Mouse (Mus musculus): ENCODE results near the gene Aldh1l1. TPM values are rescaled to one million over a fixed set of nuclear protein-coding genes. Genes with fewer than 3 reads are reported as not detected.

The Aldh1l1 gene
- polyA plus RNA-seq (2015; fragmentation: Nextera tagmentation; extraction: Ambion mirVana): 65.8 and 81.7 TPM in 2 replicates

DNA sequence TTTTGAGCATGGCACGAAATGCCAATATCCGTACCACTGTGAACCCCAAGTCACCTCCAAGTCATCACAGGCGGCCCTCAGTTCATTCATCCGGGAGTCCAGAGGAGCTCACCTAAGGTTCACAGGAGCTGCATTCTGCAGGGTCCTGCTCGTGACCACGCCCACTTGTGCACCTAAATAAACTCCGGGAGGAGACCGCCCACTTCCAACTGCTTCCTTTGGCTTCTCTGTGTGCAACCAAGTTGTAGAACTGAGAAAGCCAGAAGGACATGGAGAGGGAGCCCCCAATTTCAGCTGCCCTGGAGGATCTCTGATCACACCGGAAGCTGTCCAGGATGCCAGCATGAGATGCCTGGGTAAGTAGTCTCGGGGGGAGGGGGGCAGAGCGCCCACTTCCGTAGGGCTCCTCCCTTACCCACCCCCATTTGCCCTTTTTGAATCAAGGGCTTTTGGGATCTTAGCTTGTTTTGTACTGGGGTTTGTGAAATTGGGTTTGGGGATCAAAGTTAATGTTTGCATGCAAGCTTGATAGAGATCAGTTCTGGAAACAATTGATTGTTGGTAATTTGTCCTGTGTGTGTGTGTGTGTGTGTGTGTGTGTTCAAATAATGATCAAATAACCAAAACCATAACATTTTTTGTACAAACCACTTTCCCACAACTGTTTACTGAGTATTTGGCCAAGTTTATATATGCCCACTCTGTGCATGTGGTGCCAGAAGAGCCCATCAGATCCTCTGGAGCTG lies at the start of gene Aldh1l1:
Gene Aldh1l1 (plus strand): TSS at position 252 of the 746 bp plus-strand sequence.
- no peaks in the 10 kb centered on the region for H3K36me3 ChIP-seq
- no peak for ATAC-seq (ENCODE audit: low FRiP score, low read depth)
- no peak within 1 kb of the TSS for H3K27ac ChIP-seq (replicated peaks)
- 0 out of 2 replicates have a peak, but pooled peaks cover 4% of the 10 kb centered on the region for H3K4me1 ChIP-seq (replicated peaks)
- no peak within 1 kb of the TSS for H3K9ac ChIP-seq
- H3K9me3 ChIP-seq: no peaks in the 10 kb centered on the region
- H3K4me3 ChIP-seq: no peak within 1 kb of the TSS
- H3K27me3 ChIP-seq: no peaks in the 10 kb centered on the region
- WGBS: 90% methylated on average over 12 of the region's 12 CpGs
- no peak within 1 kb of the TSS for H3K4me2 ChIP-seq

DNA sequence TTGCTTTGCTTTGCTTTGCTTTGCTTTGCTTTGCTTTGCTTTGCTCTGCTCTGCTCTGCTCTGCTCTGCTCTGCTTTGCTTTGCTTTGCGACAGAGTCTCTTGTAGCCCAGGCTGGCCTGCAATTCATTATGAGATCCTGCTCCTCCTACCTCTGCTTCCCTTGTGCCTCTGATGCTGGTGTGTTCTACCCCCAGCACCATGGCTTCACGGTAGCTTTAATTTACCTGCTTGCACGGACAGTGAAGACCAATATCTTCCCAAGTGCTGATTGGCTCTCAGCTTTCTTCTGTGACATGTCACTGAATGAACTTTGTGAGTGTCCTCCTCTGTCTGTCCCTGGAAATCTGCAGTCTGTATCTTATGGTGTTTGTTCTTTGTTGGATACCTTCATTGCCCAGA lies 49.2 kb upstream of the Aldh1l1 start:
- Histone ChIP-seq H3K9ac (no peak overlapping the region), H3K27me3 (no peaks in the 10 kb centered on the region), H3K36me3 (no peaks in the 10 kb centered on the region), H3K4me3 (no peak overlapping the region), H3K4me2 (no peak overlapping the region), H3K4me1 (replicated peaks) (no peaks in the 10 kb centered on the region), H3K9me3 (no peaks in the 10 kb centered on the region), H3K27ac (replicated peaks) (no peak overlapping the region)
- WGBS: 100% methylated on average over 3 of the region's 3 CpGs
- no peak for ATAC-seq (ENCODE audit: low FRiP score, low read depth)

DNA sequence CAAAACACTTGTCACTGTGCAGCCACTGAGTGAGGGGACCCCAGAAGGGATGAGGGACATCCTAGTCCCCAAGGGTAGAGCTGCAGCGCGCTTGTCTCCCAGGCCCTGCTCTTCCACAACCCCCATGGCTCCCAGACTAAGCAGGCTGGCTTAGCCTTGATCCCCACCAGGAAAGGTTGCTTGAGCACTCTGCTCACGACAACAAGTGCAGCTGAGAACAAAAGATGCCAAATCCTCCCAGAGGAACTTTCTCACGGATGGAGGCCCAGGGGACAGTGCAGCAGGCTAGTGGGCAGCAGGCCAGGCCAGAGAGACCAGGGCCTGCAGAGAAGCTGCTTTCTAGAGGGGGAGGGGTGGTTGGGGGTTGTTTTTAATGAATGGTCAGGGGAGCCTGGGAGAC lies 39.3 kb upstream of the Aldh1l1 start:
- ATAC-seq (ENCODE audit: low FRiP score, low read depth): peak; percentile 87; the same call in 1 of the 2 replicates
- no peaks in the 10 kb centered on the region for H3K36me3 ChIP-seq
- H3K27ac ChIP-seq (replicated peaks): peak overlapping the region; percentile 64
- H3K9me3 ChIP-seq: no peaks in the 10 kb centered on the region
- no peak overlapping the region for H3K9ac ChIP-seq
- peaks cover 11% of the 10 kb centered on the region for H3K4me1 ChIP-seq (replicated peaks)
- no peak overlapping the region for H3K4me2 ChIP-seq
- WGBS: 23% methylated on average over 4 of the region's 4 CpGs
- no peaks in the 10 kb centered on the region for H3K27me3 ChIP-seq
- H3K4me3 ChIP-seq: no peak overlapping the region

- Histone ChIP-seq H3K9ac (no peak overlapping the region), H3K36me3 (no peaks in the 10 kb centered on the region), H3K27me3 (no peaks in the 10 kb centered on the region), H3K27ac (replicated peaks) (no peak overlapping the region), H3K4me1 (replicated peaks) (peaks cover 11% of the 10 kb centered on the region), H3K9me3 (no peaks in the 10 kb centered on the region), H3K4me3 (no peak overlapping the region), H3K4me2 (no peak overlapping the region)
- ATAC-seq (ENCODE audit: low FRiP score, low read depth): no peak
- 43% methylated on average over 7 of the region's 7 CpGs for WGBS
Observed at GRCm38 (mm10) chr6:90450179-90450578, 36.0 kb upstream of the Aldh1l1 start.

GRCm38 (mm10) chr6:90450697-90451096 lies 35.5 kb upstream of the Aldh1l1 start:
- 67% methylated on average over 5 of the region's 5 CpGs for WGBS
- no peak overlapping the region for H3K9ac ChIP-seq
- no peaks in the 10 kb centered on the region for H3K9me3 ChIP-seq
- no peaks in the 10 kb centered on the region for H3K36me3 ChIP-seq
- ATAC-seq (ENCODE audit: low FRiP score, low read depth): peak; percentile 65
- H3K4me1 ChIP-seq (replicated peaks): peaks cover 11% of the 10 kb centered on the region
- H3K27ac ChIP-seq (replicated peaks): no peak overlapping the region
- no peak overlapping the region for H3K4me2 ChIP-seq
- no peak overlapping the region for H3K4me3 ChIP-seq
- H3K27me3 ChIP-seq: no peaks in the 10 kb centered on the region

DNA sequence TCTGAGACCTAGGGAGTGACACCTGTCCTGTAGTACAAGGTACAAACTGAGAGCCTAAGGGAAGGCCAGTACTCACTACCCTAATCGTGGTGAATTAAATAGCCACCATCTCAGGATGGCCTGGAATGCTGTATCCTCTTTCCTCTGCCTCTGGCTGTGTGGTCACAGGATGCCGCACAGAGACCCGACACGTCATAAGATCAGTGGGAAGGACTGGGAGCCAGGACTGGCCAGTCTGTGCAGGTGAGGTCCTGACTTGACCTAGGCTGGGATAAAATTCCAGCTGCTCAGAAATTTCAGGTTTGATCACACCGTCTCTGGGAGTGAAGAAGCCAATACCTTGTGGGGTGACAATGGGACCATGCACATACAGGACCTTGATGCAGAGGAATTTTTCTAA lies 34.7 kb upstream of the Aldh1l1 start:
- H3K4me1 ChIP-seq (replicated peaks): peaks cover 11% of the 10 kb centered on the region
- ATAC-seq (ENCODE audit: low FRiP score, low read depth): no peak
- no peak overlapping the region for H3K9ac ChIP-seq
- H3K9me3 ChIP-seq: no peaks in the 10 kb centered on the region
- no peaks in the 10 kb centered on the region for H3K36me3 ChIP-seq
- H3K27ac ChIP-seq (replicated peaks): no peak overlapping the region
- no peak overlapping the region for H3K4me2 ChIP-seq
- WGBS: 90% methylated on average over 5 of the region's 5 CpGs
- H3K4me3 ChIP-seq: no peak overlapping the region
- H3K27me3 ChIP-seq: no peaks in the 10 kb centered on the region

- Histone ChIP-seq H3K9ac (no peak overlapping the region), H3K27me3 (no peaks in the 10 kb centered on the region), H3K27ac (replicated peaks) (no peak overlapping the region), H3K4me3 (no peak overlapping the region), H3K4me1 (replicated peaks) (peaks cover 7% of the 10 kb centered on the region; the same call in 1 of the 2 replicates), H3K9me3 (no peaks in the 10 kb centered on the region), H3K4me2 (no peak overlapping the region), H3K36me3 (no peaks in the 10 kb centered on the region)
- no peak for ATAC-seq (ENCODE audit: low FRiP score, low read depth)
Observed at GRCm38 (mm10) chr6:90452603-90453002, 33.6 kb upstream of the Aldh1l1 start.

- Histone ChIP-seq H3K27ac (replicated peaks) (no peak overlapping the region), H3K36me3 (no peaks in the 10 kb centered on the region), H3K27me3 (no peaks in the 10 kb centered on the region), H3K4me1 (replicated peaks) (peaks cover 7% of the 10 kb centered on the region; the same call in 1 of the 2 replicates), H3K9me3 (no peaks in the 10 kb centered on the region), H3K4me2 (no peak overlapping the region), H3K9ac (no peak overlapping the region), H3K4me3 (no peak overlapping the region)
- ATAC-seq (ENCODE audit: low FRiP score, low read depth): no peak
- WGBS: 89% methylated on average over 5 of the region's 5 CpGs
Observed at GRCm38 (mm10) chr6:90453751-90454150, 32.5 kb upstream of the Aldh1l1 start.

- no peak overlapping the region for H3K9ac ChIP-seq
- no peak overlapping the region for H3K4me3 ChIP-seq
- 83% methylated on average over 2 of the region's 2 CpGs for WGBS
- peaks cover 11% of the 10 kb centered on the region; the same call in 1 of the 2 replicates for H3K27me3 ChIP-seq
- peaks cover 8% of the 10 kb centered on the region for H3K4me1 ChIP-seq (replicated peaks)
- H3K27ac ChIP-seq (replicated peaks): no peak overlapping the region
- H3K36me3 ChIP-seq: no peaks in the 10 kb centered on the region
- no peak for ATAC-seq (ENCODE audit: low FRiP score, low read depth)
- no peaks in the 10 kb centered on the region for H3K9me3 ChIP-seq
- no peak overlapping the region for H3K4me2 ChIP-seq
Observed at GRCm38 (mm10) chr6:90457421-90457820, 28.8 kb upstream of the Aldh1l1 start.

DNA sequence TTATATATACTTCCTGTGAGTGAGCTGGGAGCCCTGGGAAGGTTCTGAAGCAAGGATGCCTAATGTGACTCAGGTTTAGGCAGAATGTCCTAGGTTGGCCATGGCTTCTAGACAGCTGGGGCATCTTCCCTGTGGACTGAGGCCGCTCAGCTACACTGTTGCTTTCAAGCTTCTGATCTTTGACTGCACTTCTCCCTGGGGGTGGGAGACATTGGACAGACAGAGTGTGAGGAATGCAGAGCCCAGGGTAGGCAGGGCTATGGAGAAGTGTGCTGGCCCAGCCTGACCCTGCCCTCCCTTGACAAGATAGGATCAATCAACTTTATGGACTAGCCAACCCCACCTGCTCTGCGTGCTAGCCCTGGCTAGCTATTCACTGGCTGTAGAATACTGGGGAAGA lies 25.0 kb upstream of the Aldh1l1 start:
- Histone ChIP-seq H3K27me3 (peaks cover 17% of the 10 kb centered on the region; the same call in 1 of the 2 replicates), H3K36me3 (no peaks in the 10 kb centered on the region), H3K4me1 (replicated peaks) (peaks cover 25% of the 10 kb centered on the region), H3K4me3 (no peak overlapping the region), H3K9ac (no peak overlapping the region), H3K9me3 (no peaks in the 10 kb centered on the region), H3K27ac (replicated peaks) (no peak overlapping the region), H3K4me2 (no peak overlapping the region)
- WGBS: 55% methylated on average over 2 of the region's 2 CpGs
- ATAC-seq (ENCODE audit: low FRiP score, low read depth): no peak

DNA sequence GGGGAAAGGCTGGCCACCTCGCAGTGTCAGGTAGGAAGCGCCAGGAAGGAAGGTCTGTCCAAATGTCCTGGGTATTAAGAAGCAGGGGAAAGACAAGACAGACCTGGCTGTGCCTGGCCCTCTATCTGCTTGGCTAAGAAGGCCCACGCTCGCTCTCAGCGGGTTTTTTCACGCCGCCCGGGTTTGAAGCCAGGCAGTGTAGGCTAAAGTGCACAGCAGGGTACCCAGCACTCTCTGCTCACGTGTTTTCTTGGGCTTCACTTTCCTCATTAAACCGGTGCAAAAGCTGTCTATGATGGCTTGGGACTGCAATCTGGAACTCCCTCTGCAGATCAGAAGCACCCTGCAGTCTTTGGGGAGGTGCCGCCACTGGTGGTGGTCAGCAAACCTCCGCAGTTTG lies 24.5 kb upstream of the Aldh1l1 start:
- 13% methylated on average over 12 of the region's 12 CpGs for WGBS

DNA sequence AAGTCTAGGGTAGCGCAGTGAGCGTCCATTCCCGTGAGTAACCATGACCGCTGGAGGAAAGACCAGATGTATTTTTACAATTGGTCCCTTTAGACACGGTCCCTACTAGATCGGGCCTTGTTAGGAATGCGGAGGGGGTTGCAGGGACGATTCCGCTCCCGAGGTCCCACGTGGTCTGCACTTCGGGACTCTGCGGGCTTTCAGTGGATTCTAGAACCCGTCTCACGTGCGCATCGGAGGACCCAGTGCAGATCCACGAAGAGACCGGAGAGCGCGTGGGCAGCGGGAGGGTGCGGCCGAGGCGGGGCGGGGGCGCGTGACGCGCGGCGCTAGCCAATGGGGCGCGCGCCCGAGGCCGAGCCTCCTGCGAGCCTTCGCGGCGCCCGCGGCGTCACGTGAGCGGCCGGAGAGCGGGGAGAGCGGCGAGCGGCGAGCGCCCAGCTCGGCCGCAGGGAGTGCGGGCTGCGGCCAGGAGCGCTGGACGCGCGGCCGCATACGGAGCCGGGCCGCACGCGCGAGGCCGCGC lies 24.0 kb upstream of the Aldh1l1 start, which contains the start of gene Klf15:
Gene Klf15 (plus strand): TSS at position 396 of the 526 bp plus-strand sequence.
- H3K4me1 ChIP-seq (replicated peaks): peaks cover 27% of the 10 kb centered on the region
- H3K4me2 ChIP-seq: peak within 1 kb of the TSS; percentile 100
- H3K36me3 ChIP-seq: no peaks in the 10 kb centered on the region
- peaks cover 17% of the 10 kb centered on the region; the same call in 1 of the 2 replicates for H3K27me3 ChIP-seq
- H3K9ac ChIP-seq: peak within 1 kb of the TSS; percentile 59
- peak; percentile 76 for ATAC-seq (ENCODE audit: low FRiP score, low read depth)
- peak within 1 kb of the TSS; percentile 77 for H3K27ac ChIP-seq (replicated peaks)
- peak within 1 kb of the TSS; percentile 63 for H3K4me3 ChIP-seq
- H3K9me3 ChIP-seq: no peaks in the 10 kb centered on the region
- WGBS: under 1% methylated on average over 69 of the region's 70 CpGs

More for the DNA sequence above, 24.5 kb upstream of the Aldh1l1 start:
- no peaks in the 10 kb centered on the region for H3K9me3 ChIP-seq
- peak overlapping the region; percentile 100 for H3K4me2 ChIP-seq
- H3K4me3 ChIP-seq: peak overlapping the region; percentile 63
- no peaks in the 10 kb centered on the region for H3K36me3 ChIP-seq
- H3K27ac ChIP-seq (replicated peaks): peak overlapping the region; percentile 77; the same call in 1 of the 2 replicates
- peaks cover 17% of the 10 kb centered on the region; the same call in 1 of the 2 replicates for H3K27me3 ChIP-seq
- ATAC-seq (ENCODE audit: low FRiP score, low read depth): peak; percentile 2; the same call in 1 of the 2 replicates
- H3K4me1 ChIP-seq (replicated peaks): peaks cover 27% of the 10 kb centered on the region
- peak overlapping the region; percentile 59 for H3K9ac ChIP-seq

Data from hindbrain, embryonic 15.5 days (tissue).